Mouse (Mus musculus) intestine, embryonic 16.5 days (tissue): ENCODE results near the gene Sf3b3. TPM values are rescaled to one million over a fixed set of nuclear protein-coding genes. Genes with fewer than 3 reads are reported as not detected.

Experiments used
- ATAC-seq: fragments of 200-750 bp; cut with Nextera tagmentation; 2 replicates; pipeline ENCODE4 v1.8.0; 2017; ENCODE audit warnings: moderate TSS enrichment, moderate library complexity
- H3K27ac ChIP-seq: fragments of 300-500 bp; sonication (generic); 2 replicates; pipeline ENCODE4 v1.5.1; 2014; ENCODE audit warnings: mild to moderate bottlenecking, low read length
- H3K27me3 ChIP-seq: fragments of 300-500 bp; sonication (generic); replicated peaks from 2 replicates; pipeline ENCODE4 v1.6.1; 2014; ENCODE audit warnings: low read length, control low read depth, mixed read lengths; ENCODE audit not compliant: control insufficient read depth, insufficient read depth
- H3K36me3 ChIP-seq: fragments of 300-500 bp; sonication (generic); 2 replicates; pipeline ENCODE4 v1.6.1; 2014; ENCODE audit warnings: low read length, control low read depth; ENCODE audit not compliant: control insufficient read depth, insufficient read depth
- H3K4me1 ChIP-seq: fragments of 300-500 bp; sonication (generic); 2 replicates; pipeline ENCODE4 v1.6.1; 2014; ENCODE audit warnings: low read length, control low read depth, mixed read lengths; ENCODE audit not compliant: control insufficient read depth, insufficient read depth
- H3K4me2 ChIP-seq: fragments of 300-500 bp; sonication (generic); 2 replicates; pipeline ENCODE4 v1.6.1; 2014; ENCODE audit warnings: low read depth, low read length, control low read depth
- H3K4me3 ChIP-seq: fragments of 300-500 bp; sonication (generic); 2 replicates; pipeline ENCODE4 v1.5.1; 2014; ENCODE audit warnings: mild to moderate bottlenecking, low read length
- H3K9ac ChIP-seq: fragments of 300-500 bp; sonication (generic); 2 replicates; pipeline ENCODE4 v1.6.1; 2014; ENCODE audit warnings: low read depth, low read length
- H3K9me3 ChIP-seq: fragments of 300-500 bp; sonication (generic); 2 replicates; pipeline ENCODE4 v1.6.1; 2016; ENCODE audit warnings: low read length, control low read depth; ENCODE audit not compliant: control insufficient read depth
- WGBS: fragments of 180-500 bp; shearing (Covaris S2); extraction: QIAGEN DNeasy Blood & Tissue Kit; methylation state at CpG from one replicate; pipeline ENCODE4 v1.1.7; 2014; 5-methylcytosine and 5-hydroxymethylcytosine counted together
- polyA plus RNA-seq: library from polyadenylated mRNA; unstranded; fragments of >200 nt; fragmentation: Nextera tagmentation; extraction: Ambion mirVana; gene quantifications from 2 replicates; pipeline ENCODE4 v1.2.1, GENCODE M21; 2015

Sf3b3 gene
- polyA plus RNA-seq, 1 experiment from 2014 or later = 114 TPM

DNA sequence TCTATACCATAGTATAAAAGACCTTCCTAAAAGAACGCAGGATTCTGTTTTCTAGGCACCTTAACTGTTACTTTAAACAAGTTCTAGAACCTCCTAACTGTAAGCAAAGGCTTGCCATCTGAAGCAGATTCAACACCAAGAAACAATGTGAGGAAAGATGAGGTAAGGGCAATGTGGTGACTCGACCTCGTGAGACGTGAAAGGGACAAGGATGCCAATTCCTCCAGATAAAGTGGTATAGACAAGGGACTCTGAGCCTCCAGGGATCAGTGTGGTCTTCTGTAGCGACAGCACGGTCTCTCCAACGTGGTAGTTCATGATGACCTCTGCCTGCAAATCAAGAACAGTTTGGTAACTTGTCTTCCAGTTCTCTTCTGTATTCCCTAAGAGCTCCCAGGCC lies 34.8 kb downstream of the Sf3b3 start:
- Histone ChIP-seq H3K4me1 (peaks cover 13% of the 10 kb centered on the region; the same call in 1 of the 2 replicates), H3K4me3 (no peak overlapping the region), H3K27me3 (no peaks in the 10 kb centered on the region), H3K4me2 (no peak overlapping the region), H3K9me3 (no peaks in the 10 kb centered on the region), H3K36me3 (peaks cover 36% of the 10 kb centered on the region), H3K27ac (no peak overlapping the region), H3K9ac (no peak overlapping the region)
- ATAC-seq = no peak
- WGBS = 93% methylated on average over 7 of the region's 7 CpGs

DNA sequence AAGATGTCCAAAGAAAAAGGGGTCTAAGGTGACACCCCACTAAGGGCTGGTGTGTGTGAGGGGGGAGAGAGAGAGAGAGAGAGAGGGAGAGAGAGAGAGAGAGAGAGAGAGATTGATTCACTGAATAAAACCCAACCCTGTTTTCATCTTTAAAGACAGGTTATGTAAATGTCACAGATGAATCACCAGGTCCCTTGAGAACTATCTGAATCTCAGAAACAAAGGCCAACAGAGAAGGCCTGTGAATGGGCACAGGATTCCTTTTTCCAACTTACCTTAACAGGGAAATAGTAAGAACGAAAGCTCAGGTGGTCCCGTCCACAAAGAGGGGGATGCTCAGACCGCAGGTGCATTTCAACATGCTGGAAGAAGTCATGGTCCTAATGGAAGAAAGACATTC lies 35.5 kb downstream of the Sf3b3 start:
- Histone ChIP-seq H3K4me3 (no peak overlapping the region), H3K9me3 (no peaks in the 10 kb centered on the region), H3K27ac (no peak overlapping the region), H3K36me3 (peaks cover 36% of the 10 kb centered on the region), H3K4me2 (no peak overlapping the region), H3K4me1 (peaks cover 13% of the 10 kb centered on the region; the same call in 1 of the 2 replicates), H3K9ac (no peak overlapping the region), H3K27me3 (no peaks in the 10 kb centered on the region)
- ATAC-seq = no peak
- 92% methylated on average over 3 of the region's 3 CpGs for WGBS

DNA sequence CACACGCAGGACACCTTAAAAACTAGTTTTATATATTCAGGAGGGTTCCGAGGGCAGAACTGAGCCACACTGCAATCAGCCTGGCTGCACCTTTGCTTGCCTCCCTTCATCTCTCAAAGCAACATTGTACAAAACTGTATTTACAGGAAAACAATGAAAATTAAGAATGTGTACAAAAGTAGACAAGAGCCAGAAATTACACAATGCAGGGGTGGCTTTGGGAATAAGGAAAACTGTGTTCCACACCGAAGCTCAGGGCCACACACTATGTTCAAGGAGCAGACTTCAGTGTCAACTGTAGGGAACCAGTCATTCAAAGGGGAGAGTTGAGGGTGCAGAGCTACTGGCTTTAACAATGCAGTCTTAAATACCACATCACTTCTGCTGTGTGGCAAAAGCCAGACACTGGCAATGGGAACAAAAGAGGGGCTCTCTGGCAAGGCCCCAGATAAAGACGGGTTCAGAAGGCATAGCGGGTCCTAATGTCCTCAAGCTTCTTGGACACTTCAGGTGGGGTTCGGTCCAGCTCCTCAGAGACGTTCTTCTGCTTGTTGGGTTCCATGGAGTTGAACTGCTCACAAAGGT lies 36.0 kb downstream of the Sf3b3 start:
- ATAC-seq = no peak
- WGBS = 90% methylated on average over 7 of the region's 7 CpGs
- H3K4me3 ChIP-seq = no peak overlapping the region
- H3K9ac ChIP-seq = no peak overlapping the region
- H3K27ac ChIP-seq = no peak overlapping the region
- no peaks in the 10 kb centered on the region for H3K27me3 ChIP-seq
- H3K36me3 ChIP-seq = peaks cover 36% of the 10 kb centered on the region
- H3K9me3 ChIP-seq = no peaks in the 10 kb centered on the region
- no peak overlapping the region for H3K4me2 ChIP-seq
- H3K4me1 ChIP-seq = peaks cover 14% of the 10 kb centered on the region; the same call in 1 of the 2 replicates

DNA sequence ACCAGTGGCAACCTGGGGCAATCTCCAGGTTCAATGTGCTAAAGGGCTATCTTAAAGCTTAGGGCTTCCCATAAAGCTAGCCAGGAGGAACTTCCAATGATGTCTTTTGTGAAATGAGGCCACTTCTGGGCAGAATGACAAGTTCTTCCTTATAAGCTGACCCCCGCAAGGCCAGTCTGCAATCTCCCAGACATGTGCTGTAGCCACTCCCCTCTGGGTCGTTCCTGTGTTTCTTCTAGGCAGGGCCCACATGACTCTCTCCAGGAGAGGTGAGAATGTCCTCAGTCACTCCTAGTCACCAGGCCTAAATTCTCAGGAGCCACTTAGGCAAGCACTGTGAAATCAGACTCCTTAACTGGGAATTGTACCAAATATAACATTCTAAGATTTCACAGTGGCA lies 36.8 kb downstream of the Sf3b3 start:
- Histone ChIP-seq H3K4me2 (no peak overlapping the region), H3K4me3 (no peak overlapping the region), H3K9me3 (no peaks in the 10 kb centered on the region), H3K4me1 (peaks cover 15% of the 10 kb centered on the region; the same call in 1 of the 2 replicates), H3K9ac (no peak overlapping the region), H3K27me3 (no peaks in the 10 kb centered on the region), H3K27ac (no peak overlapping the region), H3K36me3 (peaks cover 34% of the 10 kb centered on the region)
- WGBS = 36% methylated on average over 2 of the region's 2 CpGs
- no peak for ATAC-seq

DNA sequence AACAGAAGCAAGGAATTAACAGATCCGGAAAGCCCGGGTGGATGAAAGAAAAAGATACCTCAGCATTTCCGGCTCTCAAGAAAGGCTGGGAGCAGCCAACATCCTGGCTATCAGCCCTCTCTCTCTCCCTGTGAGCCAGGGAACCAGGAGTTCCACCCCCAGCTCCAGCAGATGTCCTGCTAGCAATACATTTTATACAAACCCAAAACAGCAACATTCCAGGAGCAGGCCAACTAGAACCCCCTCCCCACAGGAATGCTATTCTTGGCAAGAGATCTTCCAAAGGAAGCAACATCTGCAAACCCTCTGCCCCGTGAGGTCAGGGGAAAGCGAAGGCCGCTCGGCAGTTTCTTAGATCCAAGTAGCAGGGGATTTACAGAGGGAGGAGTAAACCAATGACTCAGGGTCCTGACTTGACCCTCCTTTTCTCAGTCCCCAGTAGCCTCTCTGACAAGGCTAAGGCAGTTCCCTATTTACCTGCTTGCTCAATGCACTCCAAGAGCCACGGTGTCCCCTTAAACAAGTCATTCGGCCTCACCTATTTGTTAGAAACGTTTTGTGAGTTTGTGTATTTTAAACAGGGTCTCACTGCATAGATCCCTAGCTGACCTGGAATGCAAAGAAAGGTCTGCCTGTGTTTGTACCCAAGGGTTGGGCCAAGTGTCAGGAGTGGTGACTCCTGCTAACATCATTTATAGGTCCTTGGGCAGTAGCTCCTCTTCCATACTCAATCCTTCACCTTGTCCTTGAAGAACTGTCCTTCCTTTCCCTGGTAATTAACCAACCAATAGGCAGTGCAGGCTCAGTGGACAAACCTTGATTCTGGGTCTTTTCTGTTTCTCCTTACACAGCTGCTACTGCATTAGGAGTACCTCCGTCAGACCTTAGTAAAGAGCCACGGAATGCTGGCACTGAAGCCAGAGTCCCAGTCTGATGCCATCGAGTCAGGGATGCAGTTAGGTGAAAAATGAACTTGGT lies 37.8 kb downstream of the Sf3b3 start:
- Histone ChIP-seq H3K27me3 (no peaks in the 10 kb centered on the region), H3K36me3 (peaks cover 31% of the 10 kb centered on the region), H3K4me1 (peaks cover 15% of the 10 kb centered on the region; the same call in 1 of the 2 replicates), H3K4me2 (no peak overlapping the region), H3K9me3 (no peaks in the 10 kb centered on the region), H3K9ac (no peak overlapping the region), H3K27ac (peak overlapping the region; percentile 61), H3K4me3 (no peak overlapping the region)
- WGBS = 49% methylated on average over 13 of the region's 13 CpGs
- ATAC-seq = peak; percentile 58

DNA sequence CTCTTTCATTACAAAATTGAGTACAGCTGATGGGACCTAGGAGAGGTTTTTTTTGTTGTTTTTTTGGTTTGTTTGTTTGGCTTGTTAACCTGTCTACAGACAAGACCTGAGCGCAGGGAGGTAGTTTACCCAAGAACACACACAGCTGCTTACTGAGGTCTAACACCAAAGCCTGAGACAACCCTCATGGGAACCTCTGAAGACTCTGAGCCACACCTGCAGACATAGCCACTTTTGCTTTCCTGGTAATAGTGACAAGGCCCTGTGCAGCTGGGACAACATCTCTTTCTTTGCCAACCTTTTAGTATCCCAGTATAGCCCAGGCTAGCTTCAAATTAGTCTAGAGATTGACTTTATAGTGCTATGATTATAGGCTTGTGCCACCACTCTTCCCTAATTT lies 40.4 kb downstream of the Sf3b3 start:
- H3K4me2 ChIP-seq = no peak overlapping the region
- no peak for ATAC-seq

DNA sequence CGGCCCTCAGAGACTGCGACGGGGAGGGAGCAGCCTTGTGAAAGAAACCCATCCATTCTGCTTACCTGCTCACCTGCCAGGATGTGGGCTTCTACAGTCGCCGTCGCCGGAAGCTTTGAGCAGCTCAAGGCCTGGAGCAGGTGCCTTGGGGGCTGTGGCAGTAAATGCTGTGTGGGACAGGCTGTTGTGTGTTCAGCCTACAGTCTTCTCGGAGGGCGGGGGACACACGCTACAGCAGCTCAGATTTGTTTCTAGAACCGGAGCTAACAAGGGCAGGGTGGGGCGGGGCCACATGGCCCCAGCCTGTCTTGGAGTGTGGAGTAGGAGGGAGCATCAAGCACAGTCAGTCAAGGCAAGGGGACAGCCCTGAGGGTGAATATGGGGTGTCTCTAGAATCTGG lies 40.9 kb downstream of the Sf3b3 start, which contains the start of gene Il34:
Gene Il34, minus strand, starts transcription at position 256 of the 400 bp plus-strand sequence.
- WGBS = 22% methylated on average over 12 of the region's 12 CpGs
- H3K9me3 ChIP-seq = no peaks in the 10 kb centered on the region
- ATAC-seq = peak; percentile 74
- peak within 1 kb of the TSS; percentile 39 for H3K4me3 ChIP-seq
- no peaks in the 10 kb centered on the region for H3K27me3 ChIP-seq
- H3K27ac ChIP-seq = peak within 1 kb of the TSS; percentile 47; the same call in 1 of the 2 replicates
- H3K9ac ChIP-seq = peak within 1 kb of the TSS; percentile 48
- peaks cover 15% of the 10 kb centered on the region; the same call in 1 of the 2 replicates for H3K4me1 ChIP-seq
- H3K4me2 ChIP-seq = peak within 1 kb of the TSS; percentile 43
- peaks cover 4% of the 10 kb centered on the region for H3K36me3 ChIP-seq

More for the DNA sequence above, 40.4 kb downstream of the Sf3b3 start:
- 70% methylated on average over 1 of the region's 1 CpGs for WGBS
- H3K27ac ChIP-seq = no peak overlapping the region
- no peak overlapping the region for H3K9ac ChIP-seq
- no peak overlapping the region for H3K4me3 ChIP-seq
- H3K27me3 ChIP-seq = no peaks in the 10 kb centered on the region
- H3K4me1 ChIP-seq = peaks cover 15% of the 10 kb centered on the region; the same call in 1 of the 2 replicates
- H3K36me3 ChIP-seq = peaks cover 8% of the 10 kb centered on the region
- no peaks in the 10 kb centered on the region for H3K9me3 ChIP-seq

DNA sequence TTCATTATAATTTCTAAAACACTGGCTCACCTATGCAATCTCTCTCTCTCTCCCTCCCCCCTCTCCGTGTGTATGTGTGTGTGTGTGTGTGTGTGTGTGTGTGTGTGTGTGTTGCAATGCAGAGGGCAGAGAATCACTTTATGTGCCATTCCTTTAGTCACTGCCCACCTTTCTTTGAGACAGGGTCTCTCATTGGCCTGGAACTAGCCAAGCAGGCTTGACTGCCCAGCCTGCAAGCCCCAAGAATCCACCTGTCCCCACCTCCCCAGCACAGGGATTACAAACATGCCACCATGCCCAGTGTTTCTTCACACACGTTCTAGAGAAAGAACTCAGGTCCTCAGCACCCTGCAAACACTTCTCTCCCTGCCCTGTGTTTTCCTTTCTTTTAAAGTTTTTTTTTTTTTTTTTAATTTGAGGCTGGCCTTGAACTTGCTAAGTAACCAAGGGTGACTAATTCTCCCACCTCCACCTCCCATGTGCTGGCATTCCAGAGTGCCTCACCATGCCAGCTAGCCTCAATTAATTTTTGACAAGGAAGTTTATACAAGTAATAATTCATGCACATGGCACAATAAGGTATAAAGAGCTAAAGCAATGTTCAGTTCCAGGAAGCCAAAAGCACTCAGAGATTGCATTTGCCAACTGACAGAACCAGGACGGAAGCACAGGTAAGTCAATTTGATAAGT lies 41.6 kb downstream of the Sf3b3 start:
- Histone ChIP-seq H3K27ac (no peak overlapping the region), H3K4me2 (no peak overlapping the region), H3K9ac (peak overlapping the region; percentile 48; the same call in 1 of the 2 replicates), H3K9me3 (no peaks in the 10 kb centered on the region), H3K36me3 (no peaks in the 10 kb centered on the region), H3K4me3 (peak overlapping the region; percentile 39), H3K4me1 (peaks cover 15% of the 10 kb centered on the region; the same call in 1 of the 2 replicates), H3K27me3 (no peaks in the 10 kb centered on the region)
- 46% methylated on average over 3 of the region's 3 CpGs for WGBS
- ATAC-seq = peak; percentile 19; the same call in 1 of the 2 replicates

DNA sequence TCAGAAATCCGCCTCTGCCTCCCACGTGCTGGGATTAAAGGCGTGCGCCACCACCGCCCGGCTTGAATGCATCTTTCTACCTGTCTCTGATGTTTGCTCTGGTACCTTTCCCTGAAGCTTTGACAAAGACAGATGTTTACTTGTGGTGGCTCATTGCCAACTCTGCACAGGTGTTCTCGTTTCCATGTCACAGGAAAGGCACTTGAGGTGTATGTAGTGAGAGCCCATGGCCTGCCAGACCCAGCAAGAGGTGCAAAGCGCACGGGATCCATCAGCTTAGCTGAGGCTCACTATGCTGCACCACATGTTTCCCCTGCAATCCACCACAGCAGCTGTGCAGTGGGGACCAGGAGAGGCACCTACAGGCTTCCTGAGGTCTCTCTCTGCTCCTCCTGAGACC lies 42.7 kb downstream of the Sf3b3 start:
- Histone ChIP-seq H3K9ac (no peak overlapping the region), H3K4me3 (no peak overlapping the region), H3K4me2 (no peak overlapping the region), H3K27me3 (no peaks in the 10 kb centered on the region), H3K27ac (no peak overlapping the region), H3K4me1 (peaks cover 4% of the 10 kb centered on the region; the same call in 1 of the 2 replicates), H3K36me3 (no peaks in the 10 kb centered on the region), H3K9me3 (no peaks in the 10 kb centered on the region)
- WGBS = 86% methylated on average over 9 of the region's 9 CpGs
- ATAC-seq = no peak
